ENCODE assay signal across 10 mouse cellular contexts in the genomic region with DNA sequence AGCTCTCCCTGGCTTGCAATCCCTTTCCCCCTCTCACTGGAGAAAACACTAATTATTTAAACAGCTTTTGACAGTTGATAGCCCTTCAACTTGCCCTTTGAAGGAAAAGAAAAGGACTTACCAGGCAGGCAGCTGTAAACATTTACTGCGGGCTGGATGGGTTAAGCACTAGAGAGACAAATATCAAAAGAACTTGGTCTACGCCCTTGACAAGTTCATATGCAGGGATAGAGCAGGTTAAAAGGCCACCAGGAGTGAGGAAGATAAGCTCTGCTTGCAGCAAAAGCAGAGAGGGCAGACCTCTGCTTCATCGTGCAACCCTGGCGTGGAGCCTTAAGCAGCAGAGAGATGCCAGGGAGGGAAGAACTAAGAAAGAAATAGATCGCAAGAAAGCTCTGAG.
"Had no signal": no experiment of that assay in that cellular context is flagged by ENCODE, and none has a peak within 500 bp of the region (broad histone marks: within the 10 kb centered on the region; RNA-seq: fewer than 3 reads in every experiment).

No protein-coding gene starts in this region.

- DNase-seq: kidney, adult 9 months; kidney, postnatal 36 days; layer of hippocampus, adult 9-11 months; layer of hippocampus, postnatal 36 days; liver; liver, embryonic 13.5 days; liver, postnatal 0 days; lung, postnatal 14 days; right cerebral cortex, postnatal 14 days; thymus, postnatal 36 days had no signal

- ATAC-seq: liver, postnatal 0 days had no signal
